Mouse (Mus musculus): ENCODE measurements around the gene Pex14.

- no peak for TF ChIP-seq POLR2A (IDR thresholded peaks at IDR 0.05; ENCODE audit: extremely low read depth, insufficient read depth, low read length)
- TF ChIP-seq CTCF (IDR thresholded peaks at IDR 0.05; ENCODE audit: low read depth, low read length), result no peak
Observed at GRCm38 (mm10) chr4:149136116-149136850, 36.6 kb upstream of the Pex14 start.

Measured in liver, adult 2 months (tissue).